Mouse (Mus musculus) monocyte, adult 5-6 weeks (primary cell): ENCODE measurements around the gene Mocs3. TPM values are rescaled to one million over a fixed set of nuclear protein-coding genes. Genes with fewer than 3 reads are reported as not detected.
A peak's percentile ranks its signal among the peaks of the same experiment; 100 is the strongest.

Experiments
- ATAC-seq: fragments of 153-309, 156-312 bp; replicated peaks from 2 replicates; pipeline ENCODE4 v1.8.0; 2017; ENCODE audit warnings: mild to moderate bottlenecking; ENCODE audit not compliant: low TSS enrichment, insufficient number of reproducible peaks, severe bottlenecking, poor library complexity, low FRiP score
- total RNA-seq: library from RNA; stranded (forward); fragments of 200-1000, 200-491, 200-594 nt; gene quantifications from 3 replicates; pipeline ENCODE4 v1.2.3, GENCODE M21; 2017

The Mocs3 gene
- total RNA-seq = 1.9 to 6.0 TPM (median 5.3 TPM) in 3 replicates

DNA sequence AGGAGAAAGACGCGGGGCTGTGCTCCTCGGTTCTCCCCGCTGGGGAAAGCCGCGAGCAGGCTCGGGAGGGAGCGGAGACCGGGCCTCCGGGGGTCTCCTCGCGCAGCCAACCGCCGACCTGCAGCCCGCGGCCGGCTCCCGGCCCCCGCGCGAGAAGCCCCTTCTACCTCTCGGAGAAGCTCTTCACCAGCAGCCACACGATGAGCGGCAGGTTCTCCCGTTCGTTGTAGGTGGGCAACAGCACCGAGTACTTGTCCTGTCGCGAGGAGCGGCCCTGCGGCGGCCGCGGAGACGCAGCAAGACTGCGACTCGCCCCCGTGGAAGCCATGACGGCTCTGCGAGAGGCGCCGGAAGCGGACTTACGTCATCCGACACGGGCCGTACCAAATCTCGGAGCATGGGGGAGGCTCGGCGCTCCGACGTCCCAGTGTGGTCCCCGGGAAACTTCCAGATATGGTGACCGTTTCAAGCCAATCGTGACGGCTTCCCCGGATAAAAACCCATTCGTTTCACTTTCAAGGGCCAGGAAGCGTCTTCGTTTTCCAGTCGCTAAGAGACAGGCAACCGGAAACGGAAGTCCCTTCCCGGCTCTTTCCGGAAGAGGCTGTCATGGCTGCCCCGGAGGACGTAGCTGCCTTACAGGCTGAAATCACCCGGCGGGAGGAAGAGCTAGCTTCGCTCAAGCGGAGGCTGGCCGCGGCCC is at the start of gene Mocs3, which contains the start of the genes Gm20716 and Dpm1:
Mocs3 (plus strand) TSS at position 597 of the 703 bp plus-strand sequence.
Gm20716 (minus strand) TSS at position 339 of the 703 bp plus-strand sequence.
Dpm1 (minus strand) TSS at position 566 of the 703 bp plus-strand sequence.
- ATAC-seq = peak; percentile 86

DNA sequence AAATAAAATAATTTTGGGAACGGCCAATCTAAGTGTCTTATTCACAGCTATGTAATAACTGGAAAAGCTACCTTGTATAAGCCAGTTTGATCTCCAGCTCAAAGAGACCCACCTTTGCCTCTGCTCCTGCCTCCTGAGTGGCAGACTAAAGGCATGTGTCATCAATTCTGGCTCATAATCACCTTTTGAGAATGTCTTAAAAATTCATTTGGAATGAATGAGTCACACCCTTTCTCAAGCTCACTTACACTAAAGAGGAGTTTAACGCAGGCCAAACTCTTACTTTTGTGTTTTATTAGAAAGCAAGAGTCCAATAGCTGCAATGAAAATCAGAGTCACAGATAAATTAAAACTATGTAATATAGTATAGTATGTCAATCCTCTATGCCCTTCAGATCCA is 38.6 kb upstream of the Mocs3 start:
- ATAC-seq = no peak

DNA sequence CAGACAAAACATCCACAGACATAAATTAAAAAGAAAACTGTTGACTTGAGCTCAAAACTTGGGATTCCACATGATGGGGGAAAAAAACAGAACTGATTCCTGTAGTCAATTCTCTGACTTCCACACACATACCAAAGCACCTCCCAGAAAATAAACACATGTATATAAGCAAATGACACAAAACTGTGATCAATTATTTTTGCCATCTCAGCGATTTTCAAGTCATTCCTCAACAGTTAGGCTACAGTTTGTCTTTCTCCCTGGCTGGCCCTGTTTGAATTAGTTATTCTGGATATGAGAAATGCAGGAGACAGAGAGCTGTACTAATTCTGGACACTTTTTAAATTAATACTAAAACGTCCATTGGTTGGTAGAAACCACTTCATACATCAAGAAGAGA is 36.7 kb upstream of the Mocs3 start:
- ATAC-seq = no peak

DNA sequence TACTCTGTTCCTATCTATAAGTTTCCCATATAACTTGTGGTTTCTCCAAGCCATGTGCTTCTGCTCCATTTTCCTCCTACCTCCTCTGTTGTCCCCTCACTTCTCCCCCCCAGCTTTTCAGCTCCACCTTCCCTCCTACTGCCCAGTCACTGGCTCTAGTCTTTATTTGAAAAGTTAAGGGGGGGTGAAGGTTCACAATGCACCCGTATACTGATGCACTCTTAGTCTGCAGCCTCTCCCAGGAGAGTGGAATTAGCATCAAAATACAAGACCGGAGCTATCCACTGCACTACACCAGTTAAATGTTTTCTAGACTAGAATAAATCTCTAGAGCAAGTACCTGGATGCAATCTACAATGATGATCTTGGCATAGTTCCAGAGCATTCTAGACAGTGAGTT is 34.7 kb upstream of the Mocs3 start:
- no peak for ATAC-seq

DNA sequence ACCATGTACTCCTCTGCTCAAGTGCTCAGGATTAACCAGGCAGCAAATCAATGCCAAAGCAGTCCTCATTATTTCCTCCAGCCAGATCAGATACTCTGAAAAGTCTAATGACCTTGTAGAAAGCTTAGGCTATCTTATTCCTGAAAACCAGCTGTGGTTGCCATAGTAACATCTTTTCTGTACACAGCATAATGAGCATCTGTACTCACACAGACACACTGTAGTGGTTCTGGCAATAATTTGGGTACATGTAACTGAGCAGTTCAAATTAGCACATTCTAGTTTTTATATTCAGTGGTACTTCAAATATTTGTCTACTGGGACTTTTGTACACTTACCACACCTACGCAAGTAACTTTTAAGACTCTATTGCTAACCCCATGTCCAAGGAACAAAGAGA is 32.0 kb upstream of the Mocs3 start:
- ATAC-seq = no peak

DNA sequence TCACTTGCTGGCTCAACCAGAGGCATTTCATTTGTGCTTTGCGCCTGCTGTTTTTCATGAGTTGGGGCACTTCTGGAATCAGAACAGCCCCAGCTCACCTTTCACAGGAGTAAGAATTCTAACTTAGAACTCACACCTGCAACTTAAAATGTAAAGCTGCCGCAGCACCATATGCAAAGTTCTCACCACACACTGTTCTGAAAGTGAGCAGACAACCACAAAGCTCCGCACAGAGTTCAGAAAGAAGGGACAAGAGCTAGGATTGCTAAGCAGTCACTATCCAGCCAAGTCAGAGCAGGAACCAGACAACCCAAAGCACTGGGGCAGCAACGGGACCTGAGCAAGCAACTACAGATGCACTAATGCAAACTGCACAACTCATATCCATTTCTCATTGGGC is 30.9 kb upstream of the Mocs3 start:
- no peak for ATAC-seq

DNA sequence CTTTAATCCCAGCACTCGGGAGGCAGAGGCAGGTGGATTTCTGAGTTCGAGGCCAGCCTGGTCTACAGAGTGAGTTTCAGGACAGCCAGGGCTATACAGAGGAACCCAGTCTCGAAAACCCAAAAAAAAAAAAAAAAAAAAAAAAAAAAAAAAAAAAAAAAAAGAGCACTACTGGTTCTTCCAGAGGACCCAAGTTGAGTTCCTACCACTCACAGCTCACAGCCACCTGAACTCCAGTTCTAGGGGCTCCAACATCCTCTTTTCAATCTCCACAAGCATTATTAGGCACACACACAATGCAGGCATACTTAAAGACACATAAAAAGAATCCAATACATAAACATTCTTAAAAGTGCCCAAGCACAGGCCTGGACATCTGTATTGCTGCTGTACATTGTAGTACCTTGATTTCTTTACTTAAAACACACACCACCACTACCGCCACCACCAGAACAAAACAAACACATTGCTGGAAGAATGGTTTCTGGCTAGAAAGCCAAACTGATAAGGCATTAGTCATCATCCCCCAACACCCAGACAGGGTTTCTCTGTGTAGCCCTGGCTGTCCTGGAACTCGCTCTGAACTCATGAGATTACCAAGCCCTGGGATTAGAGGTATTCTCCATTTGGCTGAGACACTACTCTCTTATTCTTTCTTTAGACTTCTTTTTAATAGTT is 30.3 kb upstream of the Mocs3 start:
- ATAC-seq = no peak

DNA sequence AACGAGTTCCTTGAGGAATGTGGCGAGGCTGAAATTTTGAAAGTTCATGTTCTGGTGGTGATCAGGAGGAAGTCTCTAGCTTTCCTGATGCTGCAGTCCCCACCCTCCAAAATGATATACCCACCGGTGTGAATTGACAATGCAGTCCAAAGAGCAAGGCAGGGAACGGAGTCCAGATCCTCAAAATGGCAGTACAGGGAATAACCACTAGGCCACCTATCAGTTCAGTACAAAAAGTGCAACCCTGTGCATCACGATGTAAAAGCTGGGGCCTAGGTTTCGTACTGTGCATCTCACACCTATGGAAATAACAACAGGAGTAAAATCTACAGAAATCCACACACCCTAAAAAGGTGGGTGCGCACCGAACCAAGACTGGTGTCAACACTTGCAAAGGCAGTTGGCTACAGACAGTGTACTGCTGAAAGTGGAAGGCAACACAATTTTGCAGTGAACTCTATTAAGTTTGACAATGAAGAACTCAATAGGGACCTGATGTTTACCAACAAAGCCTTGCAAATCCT is 25.9 kb upstream of the Mocs3 start:
- ATAC-seq = no peak

DNA sequence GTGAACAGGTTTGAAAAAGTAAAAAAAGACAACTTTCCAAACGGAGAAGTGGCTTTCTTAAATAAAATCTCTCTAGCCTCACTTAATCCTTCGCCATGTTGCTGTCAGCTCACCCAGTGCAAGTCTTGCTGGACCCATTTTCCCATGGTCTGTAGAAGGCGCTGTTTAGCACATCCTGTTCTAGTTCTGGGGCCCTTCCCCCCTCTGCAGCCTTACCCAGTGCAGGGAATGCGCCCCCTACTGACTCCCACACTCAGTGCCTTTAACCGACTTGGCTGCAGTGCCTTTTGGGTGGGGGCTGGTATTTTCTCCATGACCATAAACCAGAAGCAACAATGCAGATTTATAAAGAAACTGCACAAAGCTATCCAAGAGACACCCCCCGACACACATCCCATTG is 25.2 kb upstream of the Mocs3 start:
- peak; percentile 75 for ATAC-seq

DNA sequence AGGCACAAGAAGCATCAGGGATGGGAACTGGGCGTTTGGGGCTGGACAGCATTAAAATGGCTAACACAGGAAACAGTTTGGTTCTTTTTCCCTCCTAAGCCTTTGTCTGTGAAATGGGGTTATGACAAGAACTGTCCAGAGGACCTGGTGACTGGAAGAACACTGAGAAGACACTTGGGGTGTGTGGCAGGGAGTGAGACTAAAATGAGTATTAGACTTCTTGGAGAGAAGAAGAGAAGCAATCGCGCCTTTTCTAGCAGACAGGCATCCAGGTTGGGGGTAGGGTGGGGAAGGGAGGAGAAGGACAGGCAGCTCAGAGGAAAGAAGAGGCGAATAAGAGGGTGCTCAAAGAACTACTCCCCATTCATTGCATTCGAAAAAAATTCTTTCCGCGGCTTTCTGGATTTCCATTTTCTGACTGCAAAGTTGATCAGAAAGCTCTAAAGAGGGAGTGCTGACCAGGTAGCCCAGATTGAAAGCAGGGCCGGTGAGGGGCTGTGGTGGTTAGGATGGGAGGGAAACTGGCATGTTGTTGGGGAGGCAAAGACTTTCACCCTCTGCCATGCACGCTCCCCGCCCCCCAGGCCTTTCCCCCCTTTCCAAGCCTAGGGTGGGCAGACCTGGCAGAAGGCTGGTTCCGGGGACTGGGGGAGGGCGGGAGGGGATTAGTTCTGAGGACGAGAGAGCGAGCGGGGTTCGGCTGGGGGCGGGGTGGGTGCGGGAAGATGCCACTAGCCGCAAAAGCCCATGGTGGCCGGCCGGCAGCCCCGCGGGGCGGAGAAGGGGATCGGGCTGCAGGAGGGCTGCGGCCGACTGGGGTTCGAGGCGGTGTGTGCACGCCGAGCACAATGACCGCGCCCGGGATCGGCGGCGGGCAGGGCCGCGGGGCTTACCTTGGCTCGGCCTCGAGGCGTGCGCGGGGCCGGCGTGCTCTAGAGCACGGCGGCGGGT is 24.5 kb upstream of the Mocs3 start:
- peak; percentile 0; the same call in 1 of the 2 replicates for ATAC-seq

DNA sequence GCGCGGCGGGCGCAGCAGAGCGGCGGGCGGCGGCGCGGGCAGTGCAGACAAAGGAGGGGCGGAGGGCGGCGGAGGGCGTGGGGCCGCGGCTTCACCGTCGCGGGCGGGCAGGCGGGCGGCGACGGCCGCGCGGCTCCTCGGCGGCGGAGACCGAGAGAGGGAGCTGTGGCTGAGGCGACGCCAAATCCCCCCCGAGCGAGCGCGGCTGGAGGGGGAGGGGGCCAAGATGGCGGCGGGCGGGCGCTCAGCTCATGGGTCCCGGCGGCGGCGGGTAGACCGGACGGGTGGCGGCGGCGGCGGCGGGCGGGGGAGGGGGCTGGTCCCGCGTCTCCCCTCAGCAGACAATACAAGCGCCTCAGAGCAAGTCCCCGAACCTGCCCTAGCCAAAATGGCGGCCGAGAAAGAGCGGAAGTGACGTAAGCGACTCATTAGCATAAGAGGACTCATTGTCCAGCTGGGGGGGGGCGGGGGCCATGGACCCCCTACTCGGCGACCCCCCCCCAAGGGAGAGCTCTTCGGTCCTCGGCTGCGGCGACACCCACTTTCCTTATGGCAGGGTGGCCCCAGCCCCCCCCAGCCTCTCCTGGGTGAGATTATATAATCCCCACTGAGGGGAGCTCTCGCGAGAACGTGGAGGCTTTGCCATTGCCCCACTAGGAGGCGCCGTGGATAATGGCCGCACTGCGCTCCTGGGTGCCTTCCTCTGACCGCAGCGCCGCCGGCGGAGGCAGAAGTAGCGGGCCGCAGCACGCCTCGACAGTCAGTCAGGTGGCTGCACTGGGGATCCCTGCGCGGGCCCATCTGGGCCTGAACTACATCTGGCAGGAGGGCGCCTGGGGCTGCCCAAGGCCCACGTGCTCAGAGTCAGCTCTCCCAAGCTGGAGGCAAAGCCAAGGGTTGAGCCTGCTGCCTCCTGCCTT is 23.4 kb upstream of the Mocs3 start, which contains the start of gene Adnp:
Adnp (minus strand) TSS at position 388 of the 920 bp plus-strand sequence.
- ATAC-seq = peak; percentile 88

DNA sequence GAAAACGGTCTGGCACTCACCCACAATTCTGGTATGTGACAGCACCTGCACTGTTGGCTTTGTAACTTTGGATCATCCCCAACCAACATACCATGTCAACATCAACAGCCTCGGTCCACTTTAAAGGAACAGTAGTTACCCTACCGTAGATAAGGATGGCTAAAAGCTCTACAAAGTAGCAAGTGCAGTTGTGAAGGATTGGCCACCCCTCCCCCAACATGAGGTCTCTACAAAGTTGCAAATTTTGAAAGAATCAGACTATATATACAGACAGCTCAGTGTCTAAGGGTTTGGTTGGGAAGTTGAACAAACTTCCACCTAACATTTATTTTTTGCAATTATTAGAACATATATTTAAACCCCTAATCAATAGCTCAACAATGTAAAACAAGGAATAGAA is 22.5 kb upstream of the Mocs3 start:
- no peak for ATAC-seq

DNA sequence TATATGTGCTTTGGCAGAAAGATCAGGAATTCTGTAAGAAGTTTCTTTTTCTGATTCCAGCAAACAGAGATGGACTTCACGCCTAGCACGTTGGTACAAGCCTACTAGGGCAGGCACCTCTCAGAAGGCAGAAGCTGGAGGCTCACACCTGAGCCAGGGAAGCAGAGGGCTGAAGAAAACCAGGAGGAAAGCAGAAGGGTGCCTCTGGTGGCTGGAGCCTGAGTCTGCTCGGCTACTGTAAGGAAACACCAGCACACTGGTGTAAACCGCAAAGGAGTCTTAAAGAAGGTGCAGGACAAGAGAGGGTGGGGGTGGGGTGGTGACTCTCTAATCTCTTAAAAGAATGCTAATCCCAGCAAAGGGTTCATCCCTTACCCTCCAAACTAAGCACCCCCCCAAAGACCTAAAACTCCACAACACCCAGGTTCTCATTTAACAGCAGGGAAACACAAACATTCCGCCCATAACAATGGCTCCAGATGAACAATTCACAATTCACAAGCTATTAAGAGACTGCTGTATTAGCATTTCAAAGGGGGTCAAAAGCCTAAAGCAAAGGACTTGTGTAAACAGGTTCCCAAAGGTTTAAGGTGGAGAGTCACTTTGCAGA is 16.5 kb upstream of the Mocs3 start:
- no peak for ATAC-seq

DNA sequence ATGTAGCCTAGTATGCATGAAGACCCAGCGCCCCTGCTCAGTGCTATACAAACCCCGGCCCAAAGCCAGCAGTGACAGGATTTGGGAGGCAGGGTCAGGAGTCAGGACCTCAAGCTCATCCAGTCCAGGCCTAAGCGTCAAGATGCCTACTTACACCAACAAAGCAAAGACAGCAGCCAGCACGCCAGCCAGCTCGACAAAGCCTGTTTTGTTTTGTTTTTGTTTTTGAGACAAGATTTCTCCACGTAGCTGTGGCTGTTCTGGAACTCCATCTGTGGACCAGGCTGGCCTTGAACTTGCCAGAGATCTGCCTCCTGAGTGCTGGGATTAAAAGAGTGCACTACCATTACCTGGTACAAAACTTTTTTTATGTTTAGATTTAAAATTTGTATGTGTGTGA is 7.1 kb upstream of the Mocs3 start:
- ATAC-seq = no peak

DNA sequence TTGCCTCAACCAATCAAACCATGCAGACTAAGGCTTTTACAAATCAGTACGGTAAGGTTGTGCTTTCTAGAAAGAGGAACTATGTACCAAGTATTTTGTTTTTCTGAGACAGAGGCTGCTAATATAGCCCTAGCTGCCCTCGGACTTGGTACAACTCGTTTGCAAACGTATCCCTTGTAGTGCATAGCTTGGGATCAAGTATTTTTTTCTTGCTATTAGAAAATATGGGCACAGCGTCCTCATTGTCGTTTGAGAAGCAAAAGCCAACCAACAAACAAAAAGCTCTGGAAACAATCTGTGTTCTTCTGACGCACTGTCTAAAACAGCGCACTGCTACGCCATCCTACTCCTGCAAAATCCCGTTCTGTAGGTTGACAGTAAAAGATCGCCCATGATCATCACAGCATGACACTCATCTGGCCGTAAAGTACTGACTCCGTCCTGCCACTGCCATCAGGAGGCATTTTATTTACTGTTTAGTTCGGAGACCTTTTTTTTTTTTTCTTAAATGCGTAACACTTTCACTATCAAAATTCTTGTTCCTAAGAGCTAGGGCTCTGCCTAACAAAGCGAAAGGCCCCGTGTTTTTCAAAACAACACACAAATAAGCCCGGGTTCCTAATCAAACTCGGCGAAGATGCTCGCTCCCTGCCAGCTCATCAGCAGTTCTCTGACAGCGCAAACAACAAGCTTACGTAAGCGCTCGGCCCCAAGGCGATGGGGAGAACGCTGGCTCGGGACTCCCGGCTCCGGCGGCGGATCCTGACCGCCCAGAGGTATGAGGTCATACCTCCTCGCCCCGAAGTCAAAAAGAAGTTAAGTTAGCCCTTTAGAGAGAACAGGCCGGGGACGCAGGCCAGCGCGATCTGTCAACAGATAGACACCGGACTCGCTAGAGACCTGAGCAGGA is 1.1 kb upstream of the Mocs3 start:
- no peak for ATAC-seq

DNA sequence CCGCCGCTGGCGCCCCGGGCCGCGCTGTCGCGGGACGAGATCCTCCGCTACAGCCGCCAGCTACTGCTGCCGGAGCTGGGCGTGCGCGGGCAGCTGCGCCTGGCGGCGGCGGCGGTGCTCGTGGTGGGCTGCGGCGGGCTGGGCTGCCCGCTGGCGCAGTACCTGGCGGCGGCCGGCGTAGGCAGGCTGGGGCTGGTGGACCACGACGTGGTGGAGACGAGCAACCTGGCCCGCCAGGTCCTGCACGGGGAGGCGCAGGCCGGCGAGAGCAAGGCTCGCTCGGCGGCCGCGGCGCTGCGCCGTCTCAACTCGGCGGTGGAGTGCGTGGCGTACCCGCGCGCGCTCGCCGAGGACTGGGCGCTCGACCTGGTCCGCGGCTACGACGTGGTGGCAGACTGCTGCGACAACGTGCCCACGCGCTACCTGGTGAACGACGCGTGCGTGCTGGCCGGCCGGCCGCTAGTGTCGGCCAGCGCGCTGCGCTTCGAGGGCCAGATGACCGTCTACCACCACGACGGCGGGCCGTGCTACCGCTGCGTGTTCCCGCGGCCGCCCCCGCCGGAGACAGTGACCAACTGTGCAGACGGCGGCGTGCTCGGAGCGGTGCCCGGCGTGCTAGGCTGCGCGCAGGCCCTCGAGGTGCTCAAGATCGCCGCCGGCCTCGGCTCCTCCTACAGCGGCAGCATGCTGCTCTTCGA is 500 bp downstream of the Mocs3 start:
- no peak for ATAC-seq
